Mouse (Mus musculus) T-cell, adult 66 days (primary cell): ENCODE measurements around the gene A430078G23Rik. TPM values are rescaled to one million over a fixed set of nuclear protein-coding genes. Genes with fewer than 3 reads are reported as not detected.

Source experiments
- total RNA-seq, 2 experiments: library from RNA; stranded (reverse); gene quantifications; 3 replicates in 1 of 2; 4 replicates in 1 of 2; pipeline ENCODE4 v1.2.4; 2023

Gene A430078G23Rik
- total RNA-seq: 100 to 1,000 TPM; 247 to 277 TPM

GRCm38 (mm10) chr8:3353189-3353810, at the start of gene A430078G23Rik:
Gene A430078G23Rik (plus strand): TSS chr8:3353415.

DNA sequence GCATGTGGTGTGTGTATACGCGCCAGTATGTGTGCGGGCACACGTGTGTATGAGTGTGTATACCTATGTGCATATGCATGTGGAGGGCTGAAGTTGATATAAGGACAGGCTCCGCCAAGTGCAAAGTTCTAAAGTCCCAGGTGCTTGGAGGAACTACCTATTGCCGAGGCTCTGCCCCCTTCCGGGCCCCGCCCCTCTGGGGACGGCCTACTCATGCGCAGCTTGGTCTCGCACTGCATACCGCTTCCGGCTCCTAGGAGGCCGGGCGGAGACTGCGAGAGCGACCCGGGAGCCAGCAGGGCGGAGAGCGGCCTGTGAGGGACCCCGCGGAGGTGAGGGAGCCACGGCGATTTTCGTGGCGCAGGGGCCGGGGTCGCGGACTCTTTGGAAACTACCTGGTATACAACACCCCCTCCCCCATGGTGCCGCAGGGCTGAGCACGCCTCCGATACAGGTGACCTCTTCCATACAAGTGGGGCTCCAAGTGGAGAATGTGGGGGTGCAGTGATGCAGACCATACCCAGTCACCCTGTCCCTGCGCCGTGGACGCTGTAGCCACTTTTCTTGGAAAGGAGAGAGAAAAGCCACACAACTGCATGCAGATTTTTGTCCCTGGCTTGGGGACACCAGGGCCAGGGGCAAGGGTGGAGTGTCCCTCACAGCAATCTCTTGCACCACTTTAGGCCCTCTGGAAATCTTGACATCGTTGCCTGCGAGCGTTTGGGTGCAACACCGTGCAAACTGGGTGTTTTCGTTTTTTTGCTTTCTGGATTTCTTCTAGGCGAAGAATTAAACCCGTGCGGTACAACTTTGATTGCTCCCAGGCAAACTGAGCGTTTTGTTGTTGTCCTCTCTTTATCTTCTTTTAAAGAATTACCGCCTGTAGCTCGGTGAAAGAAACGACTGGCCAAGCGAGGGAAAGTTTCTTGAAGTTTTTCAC, 39.8 kb downstream of the A430078G23Rik start, which contains the start of gene Arhgef18:
Gene Arhgef18, plus strand, starts transcription at position 236 of the 940 bp plus-strand sequence.

Other genes with a start within 250 kb of the A430078G23Rik start
- gene Insr, start 73.8 kb upstream of the A430078G23Rik start, total RNA-seq: 10 to 100 TPM; 48.0 to 48.1 TPM
- gene Arhgef18, start 39.6 kb downstream of the A430078G23Rik start, total RNA-seq: 100 to 1,000 TPM; 256 to 275 TPM
- under 1 TPM in 1 of 2 experiments, not detected in 1; 0.61 TPM for gene Pex11g, start 114.3 kb downstream of the A430078G23Rik start, total RNA-seq
- gene Tex45, start 117.4 kb downstream of the A430078G23Rik start, total RNA-seq: 10 to 100 TPM in 1 of 2 experiments, 1 to 10 TPM in 1; 8.5 to 16.2 TPM
- 1 to 10 TPM; 6.8 to 8.3 TPM for gene Zfp358, start 139.7 kb downstream of the A430078G23Rik start, total RNA-seq
- gene Mcoln1, start 147.0 kb downstream of the A430078G23Rik start, total RNA-seq: 10 to 100 TPM; 70.6 to 82.9 TPM
- 10 to 100 TPM; 65.9 to 67.7 TPM for gene Pnpla6, start 162.0 kb downstream of the A430078G23Rik start, total RNA-seq
- gene C330021F23Rik, start 214.6 kb downstream of the A430078G23Rik start, total RNA-seq: not detected
- not detected for gene Camsap3, start 233.9 kb downstream of the A430078G23Rik start, total RNA-seq